Mouse (Mus musculus) myocyte (in vitro differentiated cells): Measurements from ENCODE around the gene Vcpkmt.

Experiments used
- TCF12 ChIP-seq: IDR thresholded peaks from one replicate; pipeline ENCODE4 v1.6.1; 2011; ENCODE audit warnings: mild to moderate bottlenecking, control low read depth; ENCODE audit not compliant: poor library complexity, insufficient read depth, severe bottlenecking
- TCF3 ChIP-seq: IDR thresholded peaks from one replicate; pipeline ENCODE4 v1.6.1; 2011; ENCODE audit warnings: low read depth, control low read depth; ENCODE audit not compliant: insufficient read length

DNA sequence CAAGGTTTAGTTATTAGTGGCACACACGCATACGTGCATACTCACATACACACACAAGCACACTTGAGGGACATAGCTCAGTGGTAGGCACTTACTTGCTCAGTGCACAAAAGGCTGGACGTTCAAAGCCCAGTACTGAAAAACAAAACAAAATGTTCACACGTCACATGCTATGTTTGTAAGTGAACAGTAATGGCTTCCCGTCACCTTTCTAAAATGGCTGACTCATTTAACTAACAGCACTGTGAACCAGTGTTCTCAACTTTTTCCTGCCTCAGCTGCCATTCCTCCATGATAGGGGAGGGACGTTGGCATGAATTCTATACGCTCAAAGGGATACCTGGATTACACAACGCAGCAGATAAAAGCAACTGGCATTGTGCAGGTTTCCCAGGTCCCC, 9.6 kb downstream of the Vcpkmt start:
- TF ChIP-seq TCF12 (no peak), TCF3 (no peak)
